Mouse (Mus musculus) intestine, embryonic 14.5 days (tissue): ENCODE measurements around the gene Prkag1. TPM values are rescaled to one million over a fixed set of nuclear protein-coding genes. Genes with fewer than 3 reads are reported as not detected.
A peak's percentile ranks its signal among the peaks of the same experiment; 100 is the strongest.

Experiments used
- ATAC-seq: fragments of 200-750 bp; cut with Nextera tagmentation; replicated peaks from 2 replicates; pipeline ENCODE4 v1.8.0; 2017; ENCODE audit warnings: low read depth, moderate number of reproducible peaks, moderate TSS enrichment, moderate library complexity; ENCODE audit not compliant: low FRiP score, low TSS enrichment
- DNase-seq: peaks from one replicate; pipeline ENCODE4 v3.0.0-alpha.2; 2018; ENCODE audit warnings: low spot score
- H3K27ac ChIP-seq: fragments of 300-500 bp; sonication (generic); 2 replicates; pipeline ENCODE4 v1.5.1; 2014; ENCODE audit warnings: low read depth, mild to moderate bottlenecking, control low read depth
- H3K27me3 ChIP-seq: fragments of 300-500 bp; sonication (generic); replicated peaks from 2 replicates; pipeline ENCODE4 v1.6.1; 2014; ENCODE audit warnings: low read length, control low read depth; ENCODE audit not compliant: control insufficient read depth, insufficient read depth
- H3K36me3 ChIP-seq: fragments of 300-500 bp; sonication (generic); 2 replicates; pipeline ENCODE4 v1.6.1; 2014; ENCODE audit warnings: low read length, control low read depth; ENCODE audit not compliant: control insufficient read depth, insufficient read depth
- H3K4me1 ChIP-seq: fragments of 300-500 bp; sonication (generic); replicated peaks from 2 replicates; pipeline ENCODE4 v1.6.1; 2014; ENCODE audit warnings: low read length, control low read depth, mixed read lengths; ENCODE audit not compliant: control insufficient read depth, insufficient read depth
- H3K4me2 ChIP-seq: fragments of 300-500 bp; sonication (generic); 2 replicates; pipeline ENCODE4 v1.6.1; 2014; ENCODE audit warnings: low read length
- H3K4me3 ChIP-seq: fragments of 300-500 bp; sonication (generic); 2 replicates; pipeline ENCODE4 v1.5.1; 2014; ENCODE audit warnings: low read depth, low read length, control low read depth, mixed read lengths
- H3K9ac ChIP-seq: fragments of 300-500 bp; sonication (generic); 2 replicates; pipeline ENCODE4 v1.6.1; 2014; ENCODE audit warnings: mild to moderate bottlenecking, low read length
- H3K9me3 ChIP-seq: fragments of 300-500 bp; sonication (generic); 2 replicates; pipeline ENCODE4 v1.6.1; 2016; ENCODE audit warnings: low read length, control low read depth; ENCODE audit not compliant: control insufficient read depth
- WGBS: fragments of 180-500 bp; shearing (Covaris S2); extraction: QIAGEN DNeasy Blood & Tissue Kit; methylation state at CpG from one replicate; pipeline ENCODE4 v1.1.7; 2014; 5-methylcytosine and 5-hydroxymethylcytosine counted together
- polyA plus RNA-seq: library from polyadenylated mRNA; unstranded; fragments of >200 nt; fragmentation: Nextera tagmentation; extraction: Ambion mirVana; gene quantifications from 2 replicates; pipeline ENCODE4 v1.2.1, GENCODE M21; 2014

Prkag1 gene
- polyA plus RNA-seq, 1 experiment from 2014 or later, result 77.3 TPM

DNA sequence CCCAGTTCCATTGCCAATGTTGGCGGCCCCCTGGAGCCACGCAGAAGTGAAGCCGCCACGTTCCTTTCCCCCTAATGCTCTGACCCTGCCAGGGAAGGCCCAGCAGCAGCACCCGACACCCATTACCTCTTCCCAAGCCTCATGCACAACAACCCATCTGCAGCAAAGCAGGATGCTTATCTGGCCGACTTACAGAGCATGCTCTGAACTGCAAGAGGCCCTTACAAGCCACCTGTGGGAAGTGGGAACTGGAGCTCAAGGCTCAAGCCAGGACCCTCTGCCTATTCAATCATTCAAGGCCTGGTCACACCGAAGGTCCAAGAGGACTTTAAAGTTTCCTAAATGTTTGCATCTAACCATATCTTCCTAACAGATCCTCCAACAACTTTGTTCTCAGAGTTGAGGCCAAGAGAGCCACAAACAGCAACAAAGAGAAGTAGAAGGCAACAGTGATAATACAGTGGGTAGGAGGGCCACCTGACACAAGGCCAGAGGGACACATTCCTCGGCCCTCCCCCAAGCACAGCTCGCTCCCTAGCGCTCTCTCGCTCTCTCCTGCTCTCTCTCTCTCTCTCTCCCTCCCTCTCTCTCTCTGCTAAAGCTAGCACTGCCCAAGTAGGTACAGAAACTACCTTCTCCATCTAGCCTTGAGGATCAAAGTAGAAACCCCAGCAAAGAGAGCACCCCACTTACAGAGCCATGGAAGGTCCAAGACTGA lies 37.2 kb upstream of the Prkag1 start:
- peak overlapping the region; percentile 99 for H3K4me2 ChIP-seq
- WGBS, result 31% methylated on average over 11 of the region's 11 CpGs
- H3K36me3 ChIP-seq, result peaks cover 33% of the 10 kb centered on the region
- peaks cover 26% of the 10 kb centered on the region for H3K4me1 ChIP-seq
- no peaks in the 10 kb centered on the region for H3K27me3 ChIP-seq
- H3K9me3 ChIP-seq, result no peaks in the 10 kb centered on the region
- H3K27ac ChIP-seq, result no peak overlapping the region
- 0 out of 2 replicates have a peak overlapping the region, but pooled peaks have one; percentile 6 for H3K9ac ChIP-seq
- DNase-seq, result no peak
- peak overlapping the region; percentile 99 for H3K4me3 ChIP-seq
- ATAC-seq, result no peak

GRCm38 (mm10) chr15:98867321-98867720 lies 36.0 kb upstream of the Prkag1 start:
- Histone ChIP-seq H3K9me3 (no peaks in the 10 kb centered on the region), H3K36me3 (peaks cover 45% of the 10 kb centered on the region), H3K4me2 (peak overlapping the region; percentile 99), H3K27ac (no peak overlapping the region), H3K9ac (no peak overlapping the region), H3K27me3 (no peaks in the 10 kb centered on the region), H3K4me1 (peaks cover 26% of the 10 kb centered on the region), H3K4me3 (0 out of 2 replicates have a peak overlapping the region, but pooled peaks have one; percentile 6)
- no peak for ATAC-seq
- 60% methylated on average over 6 of the region's 6 CpGs for WGBS
- DNase-seq, result no peak

GRCm38 (mm10) chr15:98866501-98866900 lies 35.2 kb upstream of the Prkag1 start:
- Histone ChIP-seq H3K9ac (no peak overlapping the region), H3K4me1 (peaks cover 26% of the 10 kb centered on the region), H3K27ac (no peak overlapping the region), H3K4me3 (no peak overlapping the region), H3K27me3 (no peaks in the 10 kb centered on the region), H3K36me3 (peaks cover 53% of the 10 kb centered on the region), H3K9me3 (no peaks in the 10 kb centered on the region), H3K4me2 (no peak overlapping the region)
- ATAC-seq (no peak), DNase-seq (no peak)
- WGBS, result 91% methylated on average over 5 of the region's 5 CpGs

DNA sequence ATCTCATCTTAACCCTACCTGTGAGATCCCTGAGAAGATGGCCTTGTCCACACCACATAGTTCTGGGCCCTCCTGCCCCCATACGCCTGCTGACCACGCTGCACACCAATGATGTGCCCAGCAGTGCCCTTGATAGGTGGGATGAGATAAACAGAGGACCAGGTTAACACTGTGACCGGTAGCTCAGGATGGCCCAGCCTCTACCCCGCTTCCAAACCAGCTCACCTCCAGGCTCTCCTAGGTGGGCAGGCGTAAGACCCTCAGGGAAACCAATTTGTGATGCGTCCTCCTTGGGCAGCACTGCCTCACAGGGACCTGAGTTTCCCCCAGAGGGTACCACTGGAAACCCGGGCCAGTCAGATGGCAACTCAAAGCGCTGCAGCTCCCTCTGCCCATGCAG lies 34.5 kb upstream of the Prkag1 start:
- no peaks in the 10 kb centered on the region for H3K27me3 ChIP-seq
- H3K9ac ChIP-seq, result no peak overlapping the region
- 94% methylated on average over 8 of the region's 8 CpGs for WGBS
- H3K27ac ChIP-seq, result no peak overlapping the region
- H3K4me3 ChIP-seq, result no peak overlapping the region
- no peak for DNase-seq
- no peaks in the 10 kb centered on the region for H3K9me3 ChIP-seq
- peaks cover 60% of the 10 kb centered on the region for H3K36me3 ChIP-seq
- H3K4me2 ChIP-seq, result no peak overlapping the region
- ATAC-seq, result no peak
- peaks cover 26% of the 10 kb centered on the region for H3K4me1 ChIP-seq

DNA sequence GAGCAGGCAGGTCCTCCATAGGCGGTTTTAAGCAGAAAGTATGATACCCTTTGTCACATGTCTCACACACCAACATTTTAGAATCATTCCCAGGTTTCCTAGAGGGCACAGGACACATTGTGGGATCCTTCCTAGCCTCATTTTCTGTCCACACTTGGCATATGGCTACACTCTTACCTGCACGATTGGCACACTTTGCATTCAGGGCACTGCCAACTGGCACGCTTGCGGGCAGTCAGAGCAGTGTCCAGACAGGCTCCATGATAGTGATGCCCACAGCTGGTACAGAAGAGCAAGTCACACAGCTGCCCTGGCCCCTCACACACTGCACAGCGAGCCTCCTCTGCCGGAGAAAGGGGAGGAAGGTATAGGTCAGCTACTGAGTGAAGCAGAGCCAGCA lies 33.6 kb upstream of the Prkag1 start:
- ATAC-seq, result no peak
- peaks cover 25% of the 10 kb centered on the region for H3K4me1 ChIP-seq
- no peak for DNase-seq
- H3K9me3 ChIP-seq, result no peaks in the 10 kb centered on the region
- H3K27ac ChIP-seq, result no peak overlapping the region
- no peak overlapping the region for H3K9ac ChIP-seq
- H3K4me3 ChIP-seq, result no peak overlapping the region
- no peaks in the 10 kb centered on the region for H3K27me3 ChIP-seq
- H3K36me3 ChIP-seq, result peaks cover 68% of the 10 kb centered on the region
- no peak overlapping the region for H3K4me2 ChIP-seq
- 92% methylated on average over 6 of the region's 6 CpGs for WGBS

DNA sequence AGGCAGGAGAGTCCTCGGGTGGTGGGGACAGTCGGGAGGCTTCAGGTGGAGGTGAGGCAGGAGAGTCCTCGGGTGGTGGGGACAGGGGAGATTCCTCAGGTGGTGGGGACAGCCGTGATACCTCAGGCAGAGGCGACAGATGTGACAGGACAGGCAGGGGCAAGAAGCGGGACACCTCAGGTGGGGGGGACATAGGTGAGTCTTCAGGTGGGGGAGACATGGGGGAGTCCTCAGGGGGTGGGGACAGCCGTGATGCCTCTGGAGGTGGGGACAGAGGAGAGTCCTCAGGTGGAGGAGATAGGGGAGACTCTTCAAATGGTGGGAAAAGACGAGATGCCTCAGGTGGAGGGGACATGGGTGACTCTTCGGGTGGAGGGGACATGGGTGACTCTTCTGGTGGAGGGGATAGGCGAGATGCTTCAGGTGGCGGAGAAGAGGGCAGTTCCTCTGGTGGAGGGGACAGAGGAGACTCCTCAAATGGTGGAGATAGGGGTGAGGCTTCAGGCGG lies 32.2 kb upstream of the Prkag1 start:
- no peaks in the 10 kb centered on the region for H3K9me3 ChIP-seq
- H3K4me3 ChIP-seq, result no peak overlapping the region
- 93% methylated on average over 12 of the region's 12 CpGs for WGBS
- ATAC-seq (0 out of 2 replicates have a peak, but pooled peaks have one; percentile 12), DNase-seq (no peak)
- no peak overlapping the region for H3K4me2 ChIP-seq
- H3K27me3 ChIP-seq, result no peaks in the 10 kb centered on the region
- H3K9ac ChIP-seq, result no peak overlapping the region
- H3K36me3 ChIP-seq, result peaks cover 83% of the 10 kb centered on the region
- H3K27ac ChIP-seq, result no peak overlapping the region
- H3K4me1 ChIP-seq, result peaks cover 10% of the 10 kb centered on the region

DNA sequence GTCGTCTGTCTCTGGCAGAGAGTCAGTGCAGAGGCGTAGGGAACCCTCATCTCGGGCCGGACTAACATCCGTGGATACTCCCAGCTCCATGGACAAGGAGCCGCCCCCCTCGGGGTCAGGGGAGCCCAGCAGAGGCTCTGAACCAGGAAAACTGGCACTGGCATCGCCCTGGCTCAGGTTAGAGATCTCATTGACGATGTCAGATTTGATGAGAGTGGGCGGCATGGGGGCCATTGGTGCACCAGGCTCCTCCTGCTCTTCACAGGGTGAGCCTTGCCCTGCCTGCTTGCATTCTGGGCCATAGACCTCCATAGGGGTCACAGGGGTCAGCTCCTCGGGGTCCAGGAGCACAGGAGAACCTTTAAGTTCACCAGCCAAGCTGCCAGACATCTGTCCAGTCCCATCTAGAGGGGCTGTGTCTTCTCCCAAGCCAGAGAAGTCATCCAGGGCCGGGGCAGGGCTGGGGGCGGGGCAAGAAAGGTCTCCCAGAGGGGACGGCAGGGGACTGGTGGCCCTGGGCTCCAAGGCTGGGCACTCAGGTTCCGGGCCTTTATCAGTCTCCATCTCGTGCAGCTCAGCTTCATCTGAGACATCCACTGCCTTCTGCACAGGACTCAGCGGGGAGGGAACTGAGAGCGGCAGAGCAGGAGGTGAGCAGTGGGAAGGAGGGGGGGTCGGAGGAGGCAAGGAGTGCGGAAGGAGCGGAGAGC lies 30.5 kb upstream of the Prkag1 start:
- Histone ChIP-seq H3K9ac (no peak overlapping the region), H3K4me1 (no peaks in the 10 kb centered on the region), H3K4me3 (no peak overlapping the region), H3K27me3 (no peaks in the 10 kb centered on the region), H3K36me3 (peaks cover 99% of the 10 kb centered on the region), H3K4me2 (no peak overlapping the region), H3K27ac (no peak overlapping the region), H3K9me3 (no peaks in the 10 kb centered on the region)
- DNase-seq, result no peak
- ATAC-seq, result no peak
- WGBS, result 88% methylated on average over 21 of the region's 21 CpGs

DNA sequence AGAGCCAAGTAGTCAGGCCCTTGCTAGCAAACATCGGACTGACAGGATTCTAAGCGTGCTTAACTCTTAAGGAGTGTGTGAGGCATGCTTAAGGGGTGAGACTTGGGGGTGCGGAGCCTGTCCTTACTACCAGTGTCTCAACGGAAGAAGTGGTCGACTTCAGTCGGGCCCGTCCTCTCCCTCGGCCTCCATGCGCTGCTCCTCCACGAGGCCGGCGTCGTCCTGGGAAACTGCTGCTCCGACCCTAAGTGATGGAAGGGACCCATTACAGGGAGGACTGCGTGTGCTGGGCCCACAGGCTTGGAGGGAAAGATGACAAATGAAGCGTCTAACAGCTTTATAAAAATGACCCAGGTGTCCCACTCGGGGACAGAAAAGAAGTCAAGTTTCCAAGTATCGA lies 29.6 kb upstream of the Prkag1 start:
- WGBS, result 93% methylated on average over 18 of the region's 18 CpGs
- no peaks in the 10 kb centered on the region for H3K4me1 ChIP-seq
- H3K27ac ChIP-seq, result no peak overlapping the region
- no peak overlapping the region for H3K4me2 ChIP-seq
- H3K36me3 ChIP-seq, result peaks cover 100% of the 10 kb centered on the region
- DNase-seq, result no peak
- H3K4me3 ChIP-seq, result no peak overlapping the region
- no peak overlapping the region for H3K9ac ChIP-seq
- no peaks in the 10 kb centered on the region for H3K27me3 ChIP-seq
- no peak for ATAC-seq
- no peaks in the 10 kb centered on the region for H3K9me3 ChIP-seq
